Mouse (Mus musculus) lung, postnatal 0 days (tissue): ENCODE measurements around the gene Cep250.

Experiments
- CTCF ChIP-seq: IDR thresholded peaks from 2 replicates; pipeline ENCODE4 v1.5.1; 2016; ENCODE audit warnings: antibody characterized with exemption, mild to moderate bottlenecking
- EP300 ChIP-seq: IDR thresholded peaks from 2 replicates; pipeline ENCODE4 v1.6.1; 2016; ENCODE audit warnings: antibody characterized with exemption, mild to moderate bottlenecking, control low read depth

DNA sequence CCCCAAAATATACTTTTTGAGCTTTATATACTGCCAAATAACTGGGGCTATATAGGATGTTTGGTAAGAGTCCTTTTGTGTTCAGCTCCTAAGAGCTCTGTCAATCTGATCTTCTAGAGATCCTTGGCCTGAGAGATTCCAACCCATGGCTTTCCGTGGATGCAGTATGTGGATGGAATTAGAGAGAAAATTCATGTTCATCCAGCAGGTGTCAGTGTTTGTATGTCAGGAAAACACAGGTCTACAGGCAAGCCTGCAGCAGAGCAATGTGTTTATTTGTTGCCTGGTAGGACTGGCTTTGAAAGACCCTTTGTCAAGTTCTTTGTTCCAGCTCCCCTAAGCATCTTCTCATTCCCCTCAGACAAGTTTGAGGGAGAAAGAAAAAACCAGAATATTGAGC, 6.7 kb downstream of the Cep250 start:
- peak; percentile 66 for TF ChIP-seq CTCF
- TF ChIP-seq EP300: no peak
